Mouse (Mus musculus): Measurements from ENCODE around the gene Olfr1555-ps1.
"Not testable (repeated sequence)": the region's sequence is repeated elsewhere in the genome, so short reads cannot be mapped to it uniquely, and the experiment has no call there.

- not testable (repeated sequence) for TF ChIP-seq POLR2A (IDR thresholded peaks at IDR 0.05; ENCODE audit: insufficient read length, low read depth); MYOD1 (IDR thresholded peaks at IDR 0.05; ENCODE audit: control insufficient read depth in 1 of 3, insufficient read length in 2 of 3, low read depth in 2 of 3); USF1 (IDR thresholded peaks at IDR 0.05; ENCODE audit: low read depth); SRF (IDR thresholded peaks at IDR 0.05; ENCODE audit: control insufficient read depth, insufficient read length, low read depth); POLR2AphosphoS2 (IDR thresholded peaks at IDR 0.05; ENCODE audit: insufficient read length, low read depth)
These were observed 29.2 kb upstream of the Olfr1555-ps1 start for GRCm38 (mm10) chr19:12199076-12199475.
